Mouse (Mus musculus): Measurements from ENCODE around the gene Pigt. TPM values are rescaled to one million over a fixed set of nuclear protein-coding genes. Genes with fewer than 3 reads are reported as not detected.

Gene Pigt
- total and polyA plus RNA-seq, 3 experiments: 31.3 to 51.3 (median 31.5) TPM

GRCm38 (mm10) chr2:164513389-164513788 is 16.1 kb downstream of the Pigt start:
- Histone ChIP-seq H3K4me3 (no peak overlapping the region), H3K9ac (ENCODE audit: low read depth, low read length) (no peak overlapping the region), H3K27ac (peak overlapping the region; percentile 66), H3K36me3 (ENCODE audit: control insufficient read depth, insufficient read depth, low read length) (no peaks in the 10 kb centered on the region), H3K4me1 (ENCODE audit: control insufficient read depth, insufficient read depth, low read length) (peaks cover 11% of the 10 kb centered on the region), H3K79me2 (replicated peaks; ENCODE audit: control insufficient read depth, insufficient read depth, low read length) (no peaks in the 10 kb centered on the region), H3K27me3 (ENCODE audit: control insufficient read depth, insufficient read depth, low read length) (no peaks in the 10 kb centered on the region)
- 32% methylated on average over 8 of the region's 8 CpGs for WGBS
- intact Hi-C loops (cut with DNase I): no loop called here
- DNase-seq: peak; percentile 55 to 74
- TF ChIP-seq CTCF (IDR thresholded peaks at IDR 0.05): no peak
- TF ChIP-seq EP300 (IDR thresholded peaks at IDR 0.05; ENCODE audit: insufficient read depth, low read depth, low read length): peak; percentile 78; the same call in 1 of the 2 replicates
- TF ChIP-seq POLR2A (IDR thresholded peaks at IDR 0.05; ENCODE audit: insufficient read depth, low read depth, low read length): peak; percentile 31; the same call in 1 of the 2 replicates

GRCm38 (mm10) chr2:164514916-164515315 is 17.6 kb downstream of the Pigt start:
- Histone ChIP-seq H3K79me2 (replicated peaks; ENCODE audit: control insufficient read depth, insufficient read depth, low read length) (no peaks in the 10 kb centered on the region), H3K27ac (no peak overlapping the region; the same call in 1 of the 2 replicates), H3K4me3 (no peak overlapping the region), H3K36me3 (ENCODE audit: control insufficient read depth, insufficient read depth, low read length) (no peaks in the 10 kb centered on the region), H3K4me1 (ENCODE audit: control insufficient read depth, insufficient read depth, low read length) (peaks cover 11% of the 10 kb centered on the region), H3K27me3 (ENCODE audit: control insufficient read depth, insufficient read depth, low read length) (no peaks in the 10 kb centered on the region), H3K9ac (ENCODE audit: low read depth, low read length) (no peak overlapping the region)
- TF ChIP-seq POLR2A (IDR thresholded peaks at IDR 0.05; ENCODE audit: insufficient read depth, low read depth, low read length): no peak
- no peak for TF ChIP-seq CTCF (IDR thresholded peaks at IDR 0.05)
- TF ChIP-seq EP300 (IDR thresholded peaks at IDR 0.05; ENCODE audit: insufficient read depth, low read depth, low read length): no peak
- WGBS: 76% methylated on average over 3 of the region's 3 CpGs
- DNase-seq: no peak
- intact Hi-C loops (cut with DNase I): no loop called here

- intact Hi-C loops (cut with DNase I): loop anchor here (2.0 kb wide), 1 partner anchor 29 kb away; the partner anchor contains the start of gene Dbndd2
- H3K9ac ChIP-seq (ENCODE audit: low read depth, low read length): no peak overlapping the region
- no peaks in the 10 kb centered on the region for H3K36me3 ChIP-seq (ENCODE audit: control insufficient read depth, insufficient read depth, low read length)
- H3K27me3 ChIP-seq (ENCODE audit: control insufficient read depth, insufficient read depth, low read length): no peaks in the 10 kb centered on the region
- H3K79me2 ChIP-seq (replicated peaks; ENCODE audit: control insufficient read depth, insufficient read depth, low read length): no peaks in the 10 kb centered on the region
- H3K27ac ChIP-seq: no peak overlapping the region
- TF ChIP-seq POLR2A (IDR thresholded peaks at IDR 0.05; ENCODE audit: insufficient read depth, low read depth, low read length) (no peak), CTCF (IDR thresholded peaks at IDR 0.05) (no peak), EP300 (IDR thresholded peaks at IDR 0.05; ENCODE audit: insufficient read depth, low read depth, low read length) (no peak)
- no peak for DNase-seq
- peaks cover 11% of the 10 kb centered on the region for H3K4me1 ChIP-seq (ENCODE audit: control insufficient read depth, insufficient read depth, low read length)
- WGBS: 55% methylated on average over 9 of the region's 9 CpGs
- H3K4me3 ChIP-seq: no peak overlapping the region
Observed at GRCm38 (mm10) chr2:164515897-164516296, 18.6 kb downstream of the Pigt start.

GRCm38 (mm10) chr2:164516592-164516991 is 19.3 kb downstream of the Pigt start:
- Histone ChIP-seq H3K4me1 (ENCODE audit: control insufficient read depth, insufficient read depth, low read length) (peaks cover 11% of the 10 kb centered on the region), H3K36me3 (ENCODE audit: control insufficient read depth, insufficient read depth, low read length) (no peaks in the 10 kb centered on the region), H3K4me3 (no peak overlapping the region), H3K79me2 (replicated peaks; ENCODE audit: control insufficient read depth, insufficient read depth, low read length) (no peaks in the 10 kb centered on the region), H3K27ac (no peak overlapping the region), H3K9ac (ENCODE audit: low read depth, low read length) (no peak overlapping the region), H3K27me3 (ENCODE audit: control insufficient read depth, insufficient read depth, low read length) (no peaks in the 10 kb centered on the region)
- 75% methylated on average over 11 of the region's 11 CpGs for WGBS
- no peak for DNase-seq
- no peak for TF ChIP-seq POLR2A (IDR thresholded peaks at IDR 0.05; ENCODE audit: insufficient read depth, low read depth, low read length)
- no peak for TF ChIP-seq EP300 (IDR thresholded peaks at IDR 0.05; ENCODE audit: insufficient read depth, low read depth, low read length)
- TF ChIP-seq CTCF (IDR thresholded peaks at IDR 0.05): no peak
- intact Hi-C loops (cut with DNase I): loop anchor here (2.0 kb wide), 1 partner anchor 30 kb away; the partner anchor contains the start of gene Dbndd2

- TF ChIP-seq POLR2A (IDR thresholded peaks at IDR 0.05; ENCODE audit: insufficient read depth, low read depth, low read length): no peak
- no peak for TF ChIP-seq EP300 (IDR thresholded peaks at IDR 0.05; ENCODE audit: insufficient read depth, low read depth, low read length)
- peak; percentile 82 for TF ChIP-seq CTCF (IDR thresholded peaks at IDR 0.05)
- Histone ChIP-seq H3K79me2 (replicated peaks; ENCODE audit: control insufficient read depth, insufficient read depth, low read length) (no peaks in the 10 kb centered on the region), H3K27me3 (ENCODE audit: control insufficient read depth, insufficient read depth, low read length) (no peaks in the 10 kb centered on the region), H3K4me1 (ENCODE audit: control insufficient read depth, insufficient read depth, low read length) (peaks cover 8% of the 10 kb centered on the region), H3K36me3 (ENCODE audit: control insufficient read depth, insufficient read depth, low read length) (no peaks in the 10 kb centered on the region), H3K27ac (no peak overlapping the region), H3K4me3 (no peak overlapping the region), H3K9ac (ENCODE audit: low read depth, low read length) (no peak overlapping the region)
- intact Hi-C loops (cut with DNase I): loop anchor here (1.0 to 2.0 kb wide), 3 partner anchors 31 to 57 kb away; partner anchors contain the start of genes Dbndd2 and Gm20458
- peak; percentile 66 to 78 for DNase-seq
- 34% methylated on average over 9 of the region's 10 CpGs for WGBS
Observed at GRCm38 (mm10) chr2:164517485-164518221, 20.3 kb downstream of the Pigt start.
